In the genomic region with DNA sequence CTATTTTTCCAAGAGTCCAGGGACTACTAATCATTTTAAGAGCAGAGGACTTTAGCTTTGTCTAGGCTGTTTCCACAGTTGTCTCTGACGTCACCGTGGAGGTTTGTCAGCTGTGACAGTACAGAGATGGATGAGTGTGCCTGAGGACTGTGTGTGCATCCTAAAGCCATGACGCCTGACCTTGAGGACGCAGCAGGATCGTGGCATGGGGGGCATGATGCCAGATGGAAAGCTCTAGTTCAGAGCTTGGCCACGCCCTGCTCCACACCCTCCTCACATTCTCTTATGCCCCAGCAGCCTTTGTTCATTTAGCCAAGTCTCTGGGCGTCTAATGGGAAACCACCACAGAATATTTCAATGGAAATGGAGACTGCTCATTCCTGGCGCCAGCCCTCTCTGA, we compare ENCODE assay signal across 13 mouse cellular contexts.
DNase-seq lines count a peak whose midpoint lies in the region; ATAC-seq lines count a peak whose summit lies in the region.
"Had no signal": no experiment of that assay in that cellular context is flagged by ENCODE, and none has a peak within 500 bp of the region (broad histone marks: within the 10 kb centered on the region; RNA-seq: fewer than 3 reads in every experiment).

No protein-coding gene starts in this region.

- H3K4me3 ChIP-seq in megakaryocyte, embryonic 14.5 days (replicated peaks), result peak overlapping the region; percentile 21
- H3K4me3 ChIP-seq: forebrain, embryonic 15.5 days; heart, adult 2 months; kidney, embryonic 15.5 days had no signal

- no peak for ATAC-seq in megakaryocyte, adult 5-6 weeks (ENCODE audit: poor library complexity, severe bottlenecking)
- no peak for ATAC-seq in CD4-positive, CD25-positive, alpha-beta regulatory T cell, adult 4 months
- ATAC-seq: forebrain, embryonic 15.5 days; liver, postnatal 0 days had no signal

- peaks cover 4% of the 10 kb centered on the region for H3K4me1 ChIP-seq in megakaryocyte, embryonic 14.5 days
- H3K4me1 ChIP-seq: forebrain, embryonic 15.5 days; kidney, embryonic 15.5 days had no signal

- no peaks in the 10 kb centered on the region for H3K27me3 ChIP-seq in megakaryocyte, embryonic 14.5 days (replicated peaks)
- H3K27me3 ChIP-seq: forebrain, embryonic 15.5 days; kidney, embryonic 15.5 days had no signal

- no peaks in the 10 kb centered on the region for H3K9me3 ChIP-seq in megakaryocyte, embryonic 14.5 days
- H3K9me3 ChIP-seq: forebrain, embryonic 15.5 days; kidney, embryonic 15.5 days had no signal

- DNase-seq in heart, postnatal 10 days, result peak; percentile 36 to 38
- DNase-seq in heart, adult 11 months, result no peak
- peak; percentile 71 for DNase-seq in adrenal gland, postnatal 14 days
- no peak for DNase-seq in layer of hippocampus, postnatal 10 days (ENCODE audit: low spot score in 2 of 2)
- DNase-seq: heart, adult 2 months; liver, postnatal 0 days; lung, postnatal 4 days; midbrain, embryonic 14.5 days had no signal

- intact Hi-C loops in heart, postnatal 10 days (cut with DNase I), result no loop called here

- H3K36me3 ChIP-seq in megakaryocyte, embryonic 14.5 days (replicated peaks; ENCODE audit: low read length), result peaks cover 31% of the 10 kb centered on the region

Comparison
In these comparisons a context has a peak if more than half of its experiments do, and no peak if none do; other contexts are left out.
1. DNase-seq: peak in heart, postnatal 10 days (2 of 2) and adrenal gland, postnatal 14 days (single experiment); none in heart, adult 11 months (single experiment) and layer of hippocampus, postnatal 10 days (0 of 2).